Mouse (Mus musculus) liver (tissue): ENCODE measurements at regions not wholly inside any gene's neighbourhood (a gene's known extent, or its start where the extent isn't known, plus 50 kb on each side); places are given as distances from the start of the nearest gene placed in this dataset.

Experiments used
- DNase-seq: peaks from one replicate; pipeline ENCODE4 v3.0.0-alpha.2; 2020; ENCODE audit warnings: mixed read lengths

GRCm38 (mm10) chr3:136611682-136612081 is 58.2 kb upstream of the Ppp3ca start:
- DNase-seq = no peak

- DNase-seq = no peak
Observed at GRCm38 (mm10) chr3:136610556-136610924, 59.4 kb upstream of the Ppp3ca start.

GRCm38 (mm10) chr3:136609855-136610555 is 59.9 kb upstream of the Ppp3ca start:
- peak; percentile 11 for DNase-seq

GRCm38 (mm10) chr3:136601706-136602105 is 68.2 kb upstream of the Ppp3ca start:
- no peak for DNase-seq

- no peak for DNase-seq
Observed at GRCm38 (mm10) chr3:136583937-136584336, 86.0 kb upstream of the Ppp3ca start.

GRCm38 (mm10) chr3:136578016-136578415 is 91.9 kb upstream of the Ppp3ca start:
- DNase-seq = no peak

GRCm38 (mm10) chr3:136570517-136570916 is 99.4 kb upstream of the Ppp3ca start:
- DNase-seq = no peak

GRCm38 (mm10) chr3:136556488-136556887 is 113.4 kb upstream of the Ppp3ca start:
- no peak for DNase-seq

- no peak for DNase-seq
Observed at GRCm38 (mm10) chr3:136549471-136549870, 120.5 kb upstream of the Ppp3ca start.

GRCm38 (mm10) chr3:136531604-136532003 is 138.3 kb upstream of the Ppp3ca start:
- DNase-seq = no peak

GRCm38 (mm10) chr3:136508575-136508974 is 161.3 kb upstream of the Ppp3ca start:
- no peak for DNase-seq

GRCm38 (mm10) chr3:136507070-136507469 is 162.9 kb upstream of the Ppp3ca start:
- no peak for DNase-seq

GRCm38 (mm10) chr3:136494831-136495230 is 169.0 kb upstream of the Bank1 start:
- no peak for DNase-seq

- DNase-seq = no peak
Observed at GRCm38 (mm10) chr3:136491683-136492082, 165.8 kb upstream of the Bank1 start.

- no peak for DNase-seq
Observed at GRCm38 (mm10) chr3:136471693-136472092, 145.8 kb upstream of the Bank1 start.

GRCm38 (mm10) chr3:136462747-136463146 is 136.9 kb upstream of the Bank1 start:
- DNase-seq = no peak

- DNase-seq = no peak
Observed at GRCm38 (mm10) chr3:136456471-136457117, 130.7 kb upstream of the Bank1 start.

GRCm38 (mm10) chr3:136455651-136456470 is 130.0 kb upstream of the Bank1 start:
- DNase-seq = no peak

- no peak for DNase-seq
Observed at GRCm38 (mm10) chr3:136454967-136455366, 129.1 kb upstream of the Bank1 start.

- DNase-seq = no peak
Observed at GRCm38 (mm10) chr3:136450986-136451774, 125.3 kb upstream of the Bank1 start.

- DNase-seq = no peak
Observed at GRCm38 (mm10) chr3:136450361-136450895, 124.6 kb upstream of the Bank1 start.

- no peak for DNase-seq
Observed at GRCm38 (mm10) chr3:136449364-136449763, 123.5 kb upstream of the Bank1 start.

- no peak for DNase-seq
Observed at GRCm38 (mm10) chr3:136444598-136444997, 118.7 kb upstream of the Bank1 start.
